Mouse (Mus musculus) heart, embryonic 12.5 days (tissue): ENCODE results near the gene Rabep1. TPM values are rescaled to one million over a fixed set of nuclear protein-coding genes. Genes with fewer than 3 reads are reported as not detected.
A peak's percentile ranks its signal among the peaks of the same experiment; 100 is the strongest.

Source experiments
- ATAC-seq: fragments of 200-750 bp; cut with Nextera tagmentation; 2 replicates; pipeline ENCODE4 v1.8.0; 2017; ENCODE audit warnings: moderate TSS enrichment, moderate library complexity; ENCODE audit not compliant: insufficient number of reproducible peaks, low FRiP score
- H3K27ac ChIP-seq: fragments of 300-500 bp; sonication (generic); 2 replicates; pipeline ENCODE4 v1.5.1; 2016; ENCODE audit warnings: mild to moderate bottlenecking, moderate library complexity; ENCODE audit not compliant: poor library complexity, severe bottlenecking
- H3K27me3 ChIP-seq: fragments of 300-500 bp; sonication (generic); replicated peaks from 2 replicates; pipeline ENCODE4 v1.6.1; 2016; ENCODE audit warnings: mild to moderate bottlenecking, moderate library complexity
- H3K36me3 ChIP-seq: fragments of 300-500 bp; sonication (generic); 2 replicates; pipeline ENCODE4 v1.6.1; 2016; ENCODE audit warnings: mild to moderate bottlenecking, moderate library complexity
- H3K4me1 ChIP-seq: fragments of 300-500 bp; sonication (generic); replicated peaks from 2 replicates; pipeline ENCODE4 v1.6.1; 2016; ENCODE audit warnings: mild to moderate bottlenecking
- H3K4me2 ChIP-seq: fragments of 300-500 bp; sonication (generic); 2 replicates; pipeline ENCODE4 v1.6.1; 2016; ENCODE audit warnings: mild to moderate bottlenecking, moderate library complexity
- H3K4me3 ChIP-seq: fragments of 300-500 bp; sonication (generic); 2 replicates; pipeline ENCODE4 v1.5.1; 2016; ENCODE audit warnings: mild to moderate bottlenecking
- H3K9ac ChIP-seq: fragments of 300-500 bp; sonication (generic); 2 replicates; pipeline ENCODE4 v1.6.1; 2016; ENCODE audit warnings: mild to moderate bottlenecking, moderate library complexity
- H3K9me3 ChIP-seq: fragments of 300-500 bp; sonication (generic); replicated peaks from 2 replicates; pipeline ENCODE4 v1.6.1; 2016; ENCODE audit warnings: mild to moderate bottlenecking, moderate library complexity
- WGBS: fragments of 180-500 bp; shearing (Covaris S2); methylation state at CpG from one replicate; pipeline ENCODE4 v1.1.7; 2016; 5-methylcytosine and 5-hydroxymethylcytosine counted together
- polyA plus RNA-seq: library from polyadenylated mRNA; unstranded; fragments of >200 nt; fragmentation: Nextera tagmentation; extraction: Ambion mirVana; gene quantifications from 2 replicates; pipeline ENCODE4 v1.2.1, GENCODE M21; 2016

Gene Rabep1
- polyA plus RNA-seq, 1 experiment from 2014 or later: 35.1 TPM

DNA sequence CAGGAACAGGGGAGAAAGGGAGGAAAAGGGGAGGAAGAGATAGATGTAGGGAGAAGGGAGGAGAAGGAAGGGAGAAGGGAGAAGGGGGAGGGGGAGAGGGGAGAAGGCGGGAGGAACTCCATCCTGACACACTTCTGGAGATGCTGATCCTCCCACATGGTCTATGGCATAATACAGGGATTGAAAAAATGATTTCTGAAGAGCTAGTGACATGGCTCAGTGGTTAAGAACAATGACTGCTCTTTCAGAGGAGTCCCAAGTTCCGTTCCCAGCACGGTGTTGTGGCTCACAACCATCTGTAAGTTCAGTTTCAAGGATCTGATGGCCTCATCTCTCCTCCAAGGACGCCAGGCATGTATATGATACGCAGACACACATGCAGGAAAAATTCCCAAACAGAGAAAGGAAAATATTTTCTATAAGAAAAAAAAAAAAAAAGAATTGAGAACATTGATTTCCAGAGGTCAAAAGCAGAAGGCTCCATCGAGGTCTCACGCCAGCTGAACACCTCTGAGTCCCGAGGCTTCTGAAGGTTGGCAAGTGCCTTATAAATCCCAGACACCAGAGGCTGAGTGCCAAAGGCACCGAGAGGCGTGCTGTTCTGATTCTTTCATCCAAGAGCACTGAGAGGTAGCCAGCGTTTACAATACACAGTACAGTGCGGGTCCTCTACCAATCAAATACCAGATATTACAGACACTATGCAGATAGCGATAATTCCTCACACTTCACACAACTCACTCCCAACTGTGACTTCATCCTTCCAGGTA lies 32.9 kb upstream of the Rabep1 start:
- Histone ChIP-seq H3K36me3 (no peaks in the 10 kb centered on the region), H3K9ac (no peak overlapping the region), H3K27me3 (no peaks in the 10 kb centered on the region), H3K4me2 (no peak overlapping the region), H3K27ac (no peak overlapping the region), H3K4me1 (no peaks in the 10 kb centered on the region), H3K4me3 (no peak overlapping the region), H3K9me3 (no peaks in the 10 kb centered on the region)
- 66% methylated on average over 13 of the region's 13 CpGs for WGBS
- no peak for ATAC-seq

DNA sequence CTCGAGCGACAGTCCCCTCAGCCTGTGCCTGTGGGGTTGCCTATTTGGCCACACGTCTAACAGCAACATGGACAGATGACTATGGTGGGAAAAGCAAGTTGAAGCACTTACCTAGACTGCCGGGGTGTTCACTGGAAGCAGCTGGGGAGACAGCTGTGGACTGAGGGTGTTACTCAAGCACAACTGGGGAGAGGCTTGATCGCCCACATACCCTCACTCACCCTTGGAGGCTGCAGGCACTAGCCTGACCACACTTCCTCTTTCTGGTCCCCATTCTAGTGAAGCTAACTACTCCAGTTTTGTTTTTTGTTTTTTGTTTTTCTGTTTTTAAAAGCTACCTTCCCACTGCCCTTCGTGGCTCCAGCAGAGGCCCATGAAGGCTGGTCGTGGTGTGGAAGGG lies 32.2 kb upstream of the Rabep1 start, which contains the start of gene Scimp:
Gene Scimp (minus strand): TSS at position 222 of the 400 bp plus-strand sequence.
- 70% methylated on average over 7 of the region's 7 CpGs for WGBS

DNA sequence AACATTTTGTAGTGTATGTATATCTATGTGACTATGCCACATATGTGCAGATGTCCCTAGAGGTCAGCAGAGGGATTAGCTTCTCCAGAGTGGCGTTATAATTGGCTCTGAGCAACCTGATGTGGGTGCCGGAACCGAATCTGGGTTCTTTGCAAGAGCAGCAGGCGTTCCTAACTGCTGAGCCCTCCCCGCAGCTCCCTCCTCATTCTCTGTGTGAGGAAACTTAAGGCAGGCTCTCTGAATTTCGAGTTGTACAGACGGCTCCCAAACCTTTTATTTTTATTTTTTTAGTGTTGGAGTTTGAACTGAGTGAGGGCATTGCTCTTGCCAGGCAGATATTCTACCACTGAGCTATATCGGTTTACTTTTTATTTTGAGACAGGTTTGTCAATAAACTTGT lies 29.5 kb upstream of the Rabep1 start:
- WGBS: 78% methylated on average over 8 of the region's 8 CpGs
- H3K4me3 ChIP-seq: no peak overlapping the region
- no peaks in the 10 kb centered on the region for H3K36me3 ChIP-seq
- no peak overlapping the region for H3K27ac ChIP-seq
- H3K9ac ChIP-seq: no peak overlapping the region
- 0 out of 2 replicates have a peak, but pooled peaks cover 2% of the 10 kb centered on the region for H3K9me3 ChIP-seq
- H3K27me3 ChIP-seq: no peaks in the 10 kb centered on the region
- no peak for ATAC-seq
- H3K4me2 ChIP-seq: no peak overlapping the region
- no peaks in the 10 kb centered on the region for H3K4me1 ChIP-seq

More for the DNA sequence above, 32.2 kb upstream of the Rabep1 start, which contains the start of gene Scimp:
- Histone ChIP-seq H3K36me3 (no peaks in the 10 kb centered on the region), H3K4me3 (no peak within 1 kb of the TSS), H3K9me3 (0 out of 2 replicates have a peak, but pooled peaks cover 2% of the 10 kb centered on the region), H3K4me1 (no peaks in the 10 kb centered on the region), H3K4me2 (no peak within 1 kb of the TSS), H3K27me3 (no peaks in the 10 kb centered on the region), H3K27ac (no peak within 1 kb of the TSS), H3K9ac (no peak within 1 kb of the TSS)
- ATAC-seq: no peak

DNA sequence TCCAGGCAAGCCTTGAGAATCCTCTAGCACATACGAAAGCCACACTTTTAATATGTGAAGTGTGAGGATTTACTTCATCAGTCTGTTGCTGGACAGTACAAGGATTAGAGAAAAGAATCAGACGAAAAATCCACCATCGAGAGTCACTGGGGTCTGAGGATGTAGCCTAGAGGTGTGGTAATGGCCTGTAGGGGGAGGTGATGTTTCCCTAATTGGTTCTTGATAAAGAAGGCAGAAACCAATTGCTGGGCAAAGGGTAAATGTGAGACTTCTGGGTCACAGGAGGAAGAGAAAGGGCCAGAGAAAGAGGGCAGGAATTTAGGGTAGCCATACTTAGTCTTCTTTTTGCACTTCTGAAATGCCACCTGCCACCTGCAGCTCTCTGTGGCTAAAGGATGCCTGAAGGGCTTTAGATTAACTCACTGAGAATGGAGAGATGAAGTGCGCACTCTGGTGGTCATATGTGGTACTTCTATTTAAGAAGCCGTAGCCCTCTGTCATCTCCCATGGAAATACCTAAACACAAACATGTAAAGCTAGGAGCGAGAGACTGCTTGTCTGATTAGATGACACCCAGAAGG lies 29.0 kb upstream of the Rabep1 start:
- no peak overlapping the region for H3K4me2 ChIP-seq
- no peaks in the 10 kb centered on the region for H3K36me3 ChIP-seq
- no peak overlapping the region for H3K9ac ChIP-seq
- H3K4me3 ChIP-seq: no peak overlapping the region
- no peak overlapping the region for H3K27ac ChIP-seq
- 24% methylated on average over 6 of the region's 6 CpGs for WGBS
- 0 out of 2 replicates have a peak, but pooled peaks cover 2% of the 10 kb centered on the region for H3K9me3 ChIP-seq
- no peak for ATAC-seq
- no peaks in the 10 kb centered on the region for H3K4me1 ChIP-seq
- H3K27me3 ChIP-seq: no peaks in the 10 kb centered on the region

DNA sequence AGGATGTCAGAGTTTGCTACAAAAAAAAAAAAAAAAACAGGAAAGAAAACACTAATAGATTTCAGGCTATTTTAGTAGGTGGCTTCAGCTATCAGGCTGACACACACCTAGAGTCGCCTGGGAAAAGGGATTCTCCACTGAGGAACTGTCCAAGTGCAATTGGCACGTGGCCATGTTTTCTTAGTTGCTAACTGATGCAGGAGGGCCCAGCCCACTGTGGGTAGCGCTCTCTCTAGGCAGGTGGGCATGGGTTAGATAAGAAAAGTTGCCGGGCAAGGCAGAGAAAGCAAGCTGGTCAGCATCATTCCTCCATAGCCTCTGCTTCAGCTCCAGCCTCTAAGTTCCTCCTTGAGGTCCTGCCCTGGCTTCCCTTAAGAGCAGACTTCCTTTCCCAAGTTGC lies 27.8 kb upstream of the Rabep1 start:
- Histone ChIP-seq H3K4me1 (peaks cover 1% of the 10 kb centered on the region; the same call in 1 of the 2 replicates), H3K9ac (no peak overlapping the region), H3K4me3 (no peak overlapping the region), H3K9me3 (0 out of 2 replicates have a peak, but pooled peaks cover 2% of the 10 kb centered on the region), H3K36me3 (no peaks in the 10 kb centered on the region), H3K27ac (no peak overlapping the region), H3K27me3 (no peaks in the 10 kb centered on the region), H3K4me2 (no peak overlapping the region)
- no peak for ATAC-seq
- 50% methylated on average over 4 of the region's 4 CpGs for WGBS

DNA sequence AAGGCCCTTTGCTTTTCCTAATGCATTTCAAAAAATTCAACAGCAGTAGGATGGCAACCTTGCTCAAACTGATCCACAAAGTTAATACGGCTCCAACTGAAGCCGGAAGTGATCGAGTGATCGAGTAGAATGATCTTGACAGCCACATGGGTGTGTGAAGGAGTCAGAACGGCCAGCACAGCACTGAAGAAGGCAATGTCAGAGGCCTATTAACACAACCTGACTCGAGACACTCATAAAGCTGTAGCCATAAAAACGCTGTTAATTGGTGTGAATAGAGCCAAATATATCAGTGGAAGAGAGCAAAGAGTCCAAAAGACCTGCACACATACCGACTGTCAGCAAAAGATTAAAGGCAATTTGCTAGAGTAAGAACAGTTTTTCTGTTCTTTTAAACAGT lies 24.5 kb upstream of the Rabep1 start:
- H3K9ac ChIP-seq: no peak overlapping the region
- WGBS: 78% methylated on average over 8 of the region's 8 CpGs
- no peak for ATAC-seq
- H3K4me2 ChIP-seq: no peak overlapping the region
- 0 out of 2 replicates have a peak, but pooled peaks cover 2% of the 10 kb centered on the region for H3K9me3 ChIP-seq
- H3K36me3 ChIP-seq: no peaks in the 10 kb centered on the region
- no peak overlapping the region for H3K27ac ChIP-seq
- H3K4me1 ChIP-seq: peaks cover 12% of the 10 kb centered on the region
- H3K4me3 ChIP-seq: no peak overlapping the region
- H3K27me3 ChIP-seq: no peaks in the 10 kb centered on the region

DNA sequence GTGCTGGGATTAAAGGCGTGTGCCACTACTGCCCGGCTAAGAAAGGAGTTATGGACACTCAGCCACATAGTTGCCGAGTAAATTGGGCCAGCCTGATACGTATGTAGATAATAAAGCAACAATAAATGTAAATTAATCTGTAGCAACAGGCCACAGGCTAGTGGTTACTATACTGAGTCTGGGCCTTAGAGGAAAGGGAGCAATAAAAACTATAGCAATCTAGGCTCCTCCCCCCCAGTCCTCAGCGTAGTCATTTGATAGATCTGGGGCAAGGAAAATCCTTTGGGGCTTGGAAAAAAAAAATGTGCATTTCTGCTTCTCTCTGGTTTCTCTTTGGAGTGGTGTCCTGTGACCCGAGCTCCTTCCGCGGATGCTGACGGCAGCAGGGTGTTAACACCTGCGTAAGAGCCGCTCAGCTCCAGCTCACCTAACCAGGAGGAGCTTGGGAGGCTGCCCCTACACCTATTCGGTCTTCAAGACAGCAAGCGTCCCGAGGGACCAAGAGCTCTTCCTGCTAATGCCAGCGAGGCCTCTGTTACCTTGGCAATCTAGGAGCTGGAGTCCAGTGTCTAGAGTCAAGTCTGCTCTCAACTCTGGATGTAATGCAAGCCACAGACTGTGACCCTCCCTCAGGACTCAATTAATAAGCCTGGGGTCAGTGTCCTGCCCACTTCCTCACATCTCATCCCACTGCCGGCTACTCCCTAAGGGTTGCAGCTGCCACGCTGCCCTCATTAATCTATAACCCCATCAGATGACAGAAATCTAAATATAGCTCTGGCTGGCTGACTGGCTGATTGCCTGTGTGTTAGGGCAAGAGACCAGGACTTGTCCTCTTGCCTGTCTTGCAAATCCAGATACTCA lies 22.6 kb upstream of the Rabep1 start:
- H3K4me2 ChIP-seq: peak overlapping the region; percentile 41
- H3K27me3 ChIP-seq: no peaks in the 10 kb centered on the region
- no peak overlapping the region for H3K4me3 ChIP-seq
- H3K4me1 ChIP-seq: peaks cover 12% of the 10 kb centered on the region
- H3K9ac ChIP-seq: no peak overlapping the region
- 43% methylated on average over 17 of the region's 17 CpGs for WGBS
- no peak for ATAC-seq
- no peaks in the 10 kb centered on the region for H3K36me3 ChIP-seq
- H3K9me3 ChIP-seq: 0 out of 2 replicates have a peak, but pooled peaks cover 2% of the 10 kb centered on the region
- H3K27ac ChIP-seq: peak overlapping the region; percentile 10; the same call in 1 of the 2 replicates

DNA sequence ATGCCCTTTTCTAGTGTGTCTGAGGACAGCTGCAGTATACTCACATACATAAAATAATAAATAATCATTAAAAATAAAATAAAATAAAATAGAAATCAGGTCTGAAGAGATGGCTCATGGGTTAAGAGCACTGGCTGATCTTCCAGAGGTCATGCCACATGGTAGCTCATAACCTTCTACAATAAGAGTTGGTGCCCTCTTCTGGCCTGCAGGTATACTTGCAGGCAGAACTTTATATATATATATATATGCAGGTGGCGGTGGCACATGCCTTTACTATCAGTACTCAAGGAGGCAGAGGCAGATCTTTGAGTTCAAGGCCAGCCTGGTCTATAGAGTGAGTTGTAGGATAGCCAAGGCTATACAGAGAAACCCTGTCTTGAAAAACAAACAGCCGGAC lies 18.4 kb upstream of the Rabep1 start:
- H3K9me3 ChIP-seq: no peaks in the 10 kb centered on the region
- WGBS: 85% methylated on average over 2 of the region's 2 CpGs

DNA sequence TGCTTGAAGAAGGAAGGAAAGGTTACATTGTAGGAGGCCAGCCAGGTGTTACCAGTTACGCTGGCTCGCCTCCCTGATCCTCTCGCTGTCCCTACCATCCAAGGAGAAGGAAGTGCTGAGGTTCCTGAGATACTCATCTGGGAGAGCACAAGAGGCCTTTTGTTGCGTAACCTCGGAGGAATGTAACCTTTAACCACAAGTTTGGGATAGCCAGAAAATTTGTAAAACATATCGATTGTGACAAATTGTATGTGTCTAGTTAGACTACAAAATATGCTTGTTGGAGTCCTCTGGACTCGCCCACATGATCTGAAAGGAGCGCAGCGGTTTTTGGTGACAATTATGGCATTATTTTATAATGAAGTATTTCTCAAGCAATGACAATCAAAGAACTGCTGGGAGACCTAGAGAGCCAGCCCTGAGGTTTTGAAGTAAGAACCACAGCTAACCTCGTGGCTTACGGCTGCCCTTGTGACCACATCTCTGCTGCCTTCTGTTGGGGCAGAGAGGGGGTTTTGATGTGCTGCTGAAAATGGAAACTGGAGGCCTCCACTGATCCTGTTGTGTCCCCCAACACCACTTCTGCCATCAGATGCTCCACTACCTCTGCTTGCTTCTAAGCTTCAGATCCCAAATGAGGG lies 15.5 kb upstream of the Rabep1 start:
- WGBS: 80% methylated on average over 11 of the region's 11 CpGs
- Histone ChIP-seq H3K27ac (no peak overlapping the region), H3K36me3 (no peaks in the 10 kb centered on the region), H3K4me3 (no peak overlapping the region), H3K4me1 (no peaks in the 10 kb centered on the region), H3K9ac (no peak overlapping the region), H3K27me3 (no peaks in the 10 kb centered on the region), H3K9me3 (0 out of 2 replicates have a peak, but pooled peaks cover 3% of the 10 kb centered on the region), H3K4me2 (no peak overlapping the region)
- ATAC-seq: no peak

More for the DNA sequence above, 18.4 kb upstream of the Rabep1 start:
- H3K4me3 ChIP-seq: no peak overlapping the region
- H3K27me3 ChIP-seq: no peaks in the 10 kb centered on the region
- no peak overlapping the region for H3K9ac ChIP-seq
- H3K4me2 ChIP-seq: no peak overlapping the region
- H3K27ac ChIP-seq: no peak overlapping the region
- no peak for ATAC-seq
- H3K4me1 ChIP-seq: peaks cover 12% of the 10 kb centered on the region
- H3K36me3 ChIP-seq: no peaks in the 10 kb centered on the region

DNA sequence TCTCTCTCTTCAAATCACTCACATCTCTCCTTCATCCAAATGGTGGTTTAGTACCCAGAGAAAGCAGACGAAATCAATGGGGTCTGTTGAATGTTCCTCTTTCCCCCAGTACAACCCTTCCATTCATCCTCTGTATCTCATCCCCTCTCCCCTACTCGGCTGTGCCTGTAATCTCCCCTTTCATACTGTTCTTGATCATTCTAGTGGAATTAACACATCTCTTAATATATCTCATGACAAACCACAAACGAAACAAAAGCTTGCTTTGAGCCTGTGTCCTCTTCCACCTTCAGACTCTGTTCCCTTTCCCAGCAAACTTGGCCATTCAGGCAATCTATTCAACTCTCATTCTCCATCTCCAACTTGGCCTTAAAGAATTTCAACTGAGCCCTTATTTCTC lies 13.4 kb upstream of the Rabep1 start:
- no peaks in the 10 kb centered on the region for H3K4me1 ChIP-seq
- no peak for ATAC-seq
- no peaks in the 10 kb centered on the region for H3K36me3 ChIP-seq
- no peak overlapping the region for H3K4me3 ChIP-seq
- 0 out of 2 replicates have a peak, but pooled peaks cover 3% of the 10 kb centered on the region for H3K9me3 ChIP-seq
- H3K27ac ChIP-seq: no peak overlapping the region
- H3K9ac ChIP-seq: no peak overlapping the region
- H3K4me2 ChIP-seq: no peak overlapping the region
- H3K27me3 ChIP-seq: no peaks in the 10 kb centered on the region
- WGBS: 47% methylated on average over 3 of the region's 3 CpGs
